Mouse (Mus musculus) 416B (cell line): Measurements from ENCODE around the gene Erbin.
A peak's percentile ranks its signal among the peaks of the same experiment; 100 is the strongest.

Experiments used
- DNase-seq: peaks from one replicate; pipeline ENCODE4 v3.0.0; 2011; ENCODE audit warnings: low read depth

The Erbin gene

DNA sequence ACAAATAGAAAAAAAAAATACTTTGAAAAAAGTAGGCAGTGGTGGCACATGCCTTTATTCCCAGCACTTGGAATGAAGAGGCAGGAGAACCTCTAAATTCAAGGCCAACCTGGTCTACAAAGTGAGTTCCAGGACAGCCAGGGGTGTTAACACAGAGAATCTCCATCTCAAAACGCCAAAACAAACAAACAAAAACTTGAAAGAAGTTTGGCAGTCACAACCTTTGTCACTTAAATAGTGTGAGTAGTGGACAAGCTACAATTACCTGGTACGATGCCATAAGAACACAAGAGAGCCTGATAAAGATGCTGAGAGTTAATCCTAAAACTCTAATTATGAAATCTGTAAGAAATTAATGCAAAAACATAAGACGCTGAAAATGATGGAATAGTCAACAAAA is 8.0 kb downstream of the Erbin start:
- no peak for DNase-seq

DNA sequence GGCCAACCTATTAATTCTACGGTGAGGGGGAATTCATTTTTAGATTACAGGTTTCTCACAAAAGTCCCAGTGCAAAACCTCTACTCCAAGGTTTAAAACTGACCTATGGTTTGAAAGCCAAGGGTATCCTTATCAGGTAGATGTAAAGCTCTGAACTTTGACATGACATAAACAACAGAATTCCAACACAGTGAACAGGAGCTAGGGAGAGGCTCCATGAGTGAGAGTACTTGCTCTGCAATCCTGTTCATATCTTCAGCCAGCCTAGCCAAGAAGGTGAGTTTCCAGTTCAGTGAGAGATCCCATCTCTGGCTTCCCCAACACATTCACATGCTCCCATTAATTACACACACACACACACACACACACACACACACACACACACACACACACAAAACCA is 9.7 kb downstream of the Erbin start:
- DNase-seq, result no peak

DNA sequence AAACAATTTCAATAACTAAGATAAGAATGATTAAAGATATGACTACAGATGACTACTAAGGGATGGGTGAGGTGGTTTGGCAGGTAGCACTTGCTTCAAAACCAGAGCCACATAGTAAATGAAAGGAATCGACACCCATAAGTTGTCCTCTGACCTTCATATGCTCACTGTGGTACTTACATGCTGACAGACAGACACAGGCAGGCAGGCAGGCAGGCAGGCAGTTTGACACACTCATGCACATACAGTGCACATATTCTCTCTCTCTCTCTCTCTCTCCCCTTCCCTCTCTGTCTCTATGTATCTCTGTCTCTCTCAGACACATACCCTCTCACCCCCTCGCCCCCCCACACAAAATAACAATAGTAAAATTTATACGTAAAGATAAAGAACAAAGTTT is 10.4 kb downstream of the Erbin start:
- no peak for DNase-seq

DNA sequence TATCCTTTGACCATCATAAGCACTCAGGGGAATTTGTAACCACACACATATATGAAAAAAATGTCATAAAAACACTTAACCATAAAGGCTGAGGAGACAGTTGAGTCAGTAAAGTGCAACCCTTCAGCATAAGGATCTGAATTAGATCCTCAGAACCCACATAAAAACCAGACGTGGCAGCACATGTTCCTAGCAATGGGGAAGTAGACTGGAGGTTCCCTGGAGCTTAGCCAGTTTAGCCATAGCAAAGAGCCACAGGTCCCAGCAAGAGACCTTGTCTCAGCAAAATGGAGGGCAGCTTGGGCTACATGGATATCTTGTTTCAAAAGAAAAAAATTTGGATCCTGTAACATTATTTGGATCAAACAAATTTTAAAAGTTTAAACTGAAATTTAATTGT is 20.3 kb downstream of the Erbin start:
- DNase-seq, result peak; percentile 46

DNA sequence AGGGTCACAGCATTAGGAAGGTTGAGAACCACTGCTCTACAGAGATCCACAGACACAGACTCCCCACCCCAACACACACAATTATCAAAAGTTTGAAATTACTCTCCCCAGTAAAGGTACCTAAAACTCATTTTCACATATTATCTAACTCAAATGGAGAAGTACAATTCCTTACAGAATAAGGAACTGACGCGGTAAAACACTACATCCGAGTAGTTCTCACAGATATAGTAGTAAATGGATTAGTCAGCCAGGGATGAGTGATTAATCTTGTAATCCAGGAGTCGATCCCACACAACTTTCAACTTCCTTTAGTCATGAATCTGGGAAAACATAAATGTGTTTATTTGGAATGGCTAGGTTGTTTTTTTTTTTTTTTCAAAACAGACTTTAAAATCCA is 22.7 kb downstream of the Erbin start:
- no peak for DNase-seq

DNA sequence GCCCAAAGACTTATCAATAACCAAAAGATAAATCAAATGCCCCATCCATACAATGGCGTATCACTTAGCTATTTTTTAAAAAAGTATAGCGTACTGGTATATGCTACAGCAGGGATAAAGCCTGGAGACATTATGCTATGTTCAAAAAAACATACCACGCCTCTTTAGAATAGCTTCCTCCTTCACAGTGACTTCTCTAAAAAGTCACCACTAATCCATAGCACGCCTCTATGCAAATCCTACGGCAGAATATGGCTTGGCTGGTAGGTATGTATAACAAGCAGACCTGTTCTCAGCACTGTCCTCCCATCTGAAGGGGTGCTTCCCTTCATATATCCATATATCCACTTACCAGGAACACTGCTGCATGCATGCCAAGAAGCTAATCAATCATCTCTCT is 27.2 kb downstream of the Erbin start:
- no peak for DNase-seq

DNA sequence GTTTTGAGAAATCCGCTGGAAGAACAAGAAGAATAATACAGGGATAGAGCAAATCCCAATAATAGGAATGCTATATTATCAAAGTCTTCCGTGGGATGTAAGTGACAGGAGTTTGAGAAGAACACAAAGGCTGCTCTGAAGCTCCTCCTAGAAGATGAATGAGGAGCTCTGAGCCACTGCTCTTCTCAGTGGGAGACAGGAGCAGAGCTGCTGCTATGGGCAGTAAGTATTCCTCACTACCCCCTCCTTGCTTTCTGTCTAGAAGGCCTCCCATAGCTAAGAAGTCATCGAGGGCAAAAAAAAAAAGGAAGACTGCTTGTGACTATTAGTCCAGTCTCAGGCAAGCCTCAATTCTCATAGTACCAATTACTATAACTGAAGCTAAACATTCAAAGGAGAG is 30.3 kb downstream of the Erbin start:
- no peak for DNase-seq

DNA sequence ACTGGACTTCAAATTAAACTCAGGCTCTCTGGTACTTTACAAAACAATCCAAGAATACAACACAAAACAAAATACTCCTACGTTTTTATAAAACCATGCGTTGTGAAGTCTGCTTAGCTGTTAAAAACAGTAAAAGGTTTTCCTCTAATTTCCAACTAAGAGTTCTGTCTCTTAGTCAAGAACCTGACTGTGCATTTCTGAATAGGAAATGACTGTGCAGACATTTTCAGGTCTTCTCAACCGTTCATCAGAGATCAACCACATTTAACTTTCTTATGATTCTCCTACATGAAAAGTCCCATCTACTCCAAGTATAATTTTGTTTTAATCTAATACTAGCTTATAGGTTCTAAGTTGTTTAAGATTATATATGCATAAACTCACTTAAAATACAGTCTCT is 33.8 kb downstream of the Erbin start:
- DNase-seq, result peak; percentile 71

DNA sequence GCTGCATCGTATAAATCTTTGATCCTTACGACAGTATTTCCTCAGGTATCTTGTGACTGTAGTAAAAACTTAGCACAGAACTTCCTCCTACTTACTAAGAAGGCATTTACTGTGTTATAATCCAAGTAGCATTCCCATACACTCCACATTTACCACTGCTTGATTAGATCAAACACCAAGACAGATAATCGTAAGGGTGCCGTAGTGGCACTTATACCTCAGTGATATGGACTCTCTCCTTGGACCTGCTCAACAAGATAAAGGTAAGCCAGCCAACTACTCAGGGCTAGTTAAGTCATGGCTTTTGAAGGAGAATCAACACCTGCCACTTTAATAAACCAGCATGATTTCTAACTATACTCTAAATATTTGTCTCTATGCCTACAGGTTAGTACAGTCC is 39.1 kb downstream of the Erbin start:
- no peak for DNase-seq

DNA sequence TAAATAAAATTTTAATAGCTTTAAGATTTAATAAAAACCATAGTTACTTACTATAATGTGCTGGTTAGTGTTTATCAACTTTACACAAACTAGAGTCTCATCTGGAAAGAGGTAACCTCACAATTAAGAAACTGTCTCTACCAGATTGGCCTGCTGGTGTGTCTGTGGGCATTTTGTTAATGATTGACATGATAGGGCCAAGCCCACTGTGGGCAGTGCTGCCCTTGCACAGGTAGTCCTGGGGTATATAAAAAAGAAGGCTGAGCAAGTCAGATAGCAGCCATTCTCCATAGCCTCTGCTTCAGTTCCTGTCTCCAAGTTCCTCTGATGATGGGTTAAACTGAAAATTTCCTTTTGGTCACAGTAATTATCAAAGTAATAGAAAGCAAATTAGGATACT is 43.6 kb downstream of the Erbin start:
- DNase-seq, result no peak

DNA sequence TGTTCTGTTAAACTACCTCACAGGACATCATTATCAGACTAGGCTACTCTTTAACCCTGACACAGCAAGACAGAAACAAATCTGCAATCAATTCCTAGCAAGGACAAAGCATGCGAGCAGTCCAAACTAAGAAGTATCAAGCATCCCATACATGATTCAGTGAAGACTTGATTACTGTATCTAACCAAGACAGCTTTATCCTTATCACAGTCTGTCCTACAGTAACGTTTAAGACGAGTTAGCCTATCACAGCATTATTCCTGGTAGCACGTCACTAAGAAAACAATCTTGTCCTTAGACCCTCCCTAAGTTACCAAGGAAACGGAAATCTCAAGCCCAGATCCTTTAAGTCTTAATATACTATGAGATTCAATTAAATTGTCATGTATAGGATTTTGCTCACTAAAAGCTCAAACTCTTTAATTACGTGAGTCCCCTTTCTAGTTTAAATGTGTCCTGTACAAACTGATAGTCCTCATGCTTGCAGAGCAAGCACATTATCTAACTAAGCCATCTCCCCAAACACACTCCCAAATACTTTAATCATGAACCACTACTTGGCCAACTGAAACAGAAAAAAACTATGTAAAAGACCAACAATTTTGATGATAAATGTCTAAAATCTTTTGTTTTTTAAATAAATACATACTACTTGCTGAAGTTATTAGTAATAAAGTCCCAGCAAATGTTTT is 44.3 kb downstream of the Erbin start:
- no peak for DNase-seq

DNA sequence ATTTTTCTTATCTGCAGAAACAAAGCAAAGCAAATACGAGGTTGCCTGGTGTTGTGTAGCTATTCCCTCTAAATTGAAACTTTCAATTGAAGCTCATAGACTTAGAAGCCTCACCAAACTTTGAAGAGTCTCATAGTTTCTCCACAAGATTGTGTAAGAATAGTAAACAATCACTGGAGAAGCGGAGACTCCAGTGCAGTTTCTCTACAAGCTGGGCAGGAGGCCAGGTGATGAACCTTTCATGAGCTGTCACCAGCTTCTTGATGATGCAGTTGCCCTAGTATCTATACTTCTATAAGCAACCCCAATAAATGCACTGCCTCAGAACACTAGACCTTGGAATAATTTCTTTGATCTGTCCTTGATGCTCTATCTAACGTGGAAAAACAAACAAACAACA is 49.5 kb downstream of the Erbin start:
- DNase-seq, result peak; percentile 64

DNA sequence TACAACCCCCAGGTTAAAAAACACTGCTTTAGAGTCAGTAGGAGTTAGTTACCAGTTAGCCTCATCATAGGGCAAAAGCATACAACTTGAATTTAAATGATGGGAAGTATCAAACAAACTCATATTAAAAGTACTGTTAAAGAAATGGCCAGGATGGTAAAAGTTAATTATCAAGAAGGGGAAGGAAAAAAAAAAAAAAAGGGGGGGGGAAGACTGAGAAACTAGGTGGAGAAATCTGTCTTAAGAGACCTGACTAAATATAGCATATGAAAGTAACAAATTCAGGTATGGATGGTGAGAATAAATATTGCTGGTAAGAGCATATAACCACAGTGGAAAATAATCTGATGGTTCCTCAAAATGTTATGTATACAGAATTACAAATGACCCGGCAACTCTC is 50.2 kb downstream of the Erbin start:
- DNase-seq, result no peak

DNA sequence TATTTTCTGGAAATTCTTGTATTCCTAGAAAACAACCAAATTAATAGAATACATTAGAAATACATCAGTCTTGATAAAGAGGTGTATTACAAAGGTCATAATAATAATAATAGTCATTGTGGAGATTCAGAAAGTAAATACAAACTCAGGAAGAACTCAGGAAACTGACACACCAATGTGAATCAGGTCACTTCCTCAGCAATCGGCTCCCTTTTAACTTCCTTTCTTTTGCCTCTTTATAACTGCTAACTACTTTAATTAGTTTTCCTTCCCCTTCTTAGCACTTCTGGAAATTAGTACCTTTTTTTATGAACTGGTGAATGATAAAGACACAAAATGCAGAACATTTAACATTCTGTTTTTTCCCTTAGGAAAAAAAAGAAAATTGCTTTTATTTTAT is 51.4 kb downstream of the Erbin start:
- DNase-seq, result peak; percentile 56

DNA sequence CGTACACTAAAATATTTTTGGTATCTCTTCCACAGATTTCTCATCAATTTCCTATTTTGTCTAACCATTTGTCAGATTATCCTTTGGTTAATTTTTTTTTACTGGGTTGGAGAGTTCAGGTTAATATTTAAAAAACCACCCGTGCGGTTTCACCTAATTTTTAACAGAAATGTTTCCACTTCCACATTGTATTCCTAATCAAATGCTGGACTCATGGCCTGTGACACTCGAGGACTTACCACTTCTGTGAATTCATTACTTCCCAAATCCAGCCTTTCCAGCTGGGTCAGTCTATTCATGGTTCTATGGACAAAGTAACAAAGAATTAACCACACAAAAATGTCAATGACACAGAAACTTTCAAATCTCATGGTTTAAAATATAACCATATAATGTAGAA is 58.3 kb downstream of the Erbin start:
- no peak for DNase-seq

DNA sequence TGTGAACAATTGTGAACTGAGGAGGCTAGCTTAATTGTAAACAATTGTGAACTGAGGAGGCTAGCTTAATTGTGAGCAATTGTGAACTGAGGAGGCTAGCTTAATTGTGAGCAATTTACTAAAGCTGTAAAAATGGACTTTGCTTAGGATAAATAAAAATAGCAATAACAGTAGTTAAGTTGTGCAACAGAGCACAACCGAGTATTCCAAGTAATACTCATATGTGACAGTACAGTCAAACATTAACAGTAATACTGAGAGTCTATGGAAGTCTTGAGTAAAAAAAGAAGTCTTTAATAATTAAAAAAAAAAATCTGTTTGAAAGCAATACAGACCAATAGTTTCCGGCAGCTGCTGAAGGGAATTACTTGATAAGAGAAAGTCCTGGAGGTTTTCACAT is 61.3 kb downstream of the Erbin start:
- DNase-seq, result no peak

DNA sequence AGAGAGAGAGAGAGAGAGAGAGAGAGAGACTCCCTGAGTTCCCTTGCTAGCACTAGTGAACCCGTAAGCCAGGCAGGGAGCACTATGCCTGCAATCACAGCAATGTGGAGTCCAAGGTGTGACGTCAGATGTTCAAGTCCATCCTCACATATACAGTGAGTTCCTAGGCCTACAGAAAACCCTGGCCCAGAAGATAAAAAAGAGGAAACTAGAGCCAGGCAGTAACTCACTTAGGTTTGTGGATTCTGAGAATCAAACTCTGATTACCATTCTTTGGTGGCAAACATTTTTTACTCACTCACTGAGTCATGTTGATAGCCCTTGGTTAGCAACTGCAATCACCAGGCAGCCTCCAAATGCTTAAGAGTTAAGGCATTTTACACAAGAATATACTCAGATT is 72.7 kb downstream of the Erbin start:
- peak; percentile 28 for DNase-seq

DNA sequence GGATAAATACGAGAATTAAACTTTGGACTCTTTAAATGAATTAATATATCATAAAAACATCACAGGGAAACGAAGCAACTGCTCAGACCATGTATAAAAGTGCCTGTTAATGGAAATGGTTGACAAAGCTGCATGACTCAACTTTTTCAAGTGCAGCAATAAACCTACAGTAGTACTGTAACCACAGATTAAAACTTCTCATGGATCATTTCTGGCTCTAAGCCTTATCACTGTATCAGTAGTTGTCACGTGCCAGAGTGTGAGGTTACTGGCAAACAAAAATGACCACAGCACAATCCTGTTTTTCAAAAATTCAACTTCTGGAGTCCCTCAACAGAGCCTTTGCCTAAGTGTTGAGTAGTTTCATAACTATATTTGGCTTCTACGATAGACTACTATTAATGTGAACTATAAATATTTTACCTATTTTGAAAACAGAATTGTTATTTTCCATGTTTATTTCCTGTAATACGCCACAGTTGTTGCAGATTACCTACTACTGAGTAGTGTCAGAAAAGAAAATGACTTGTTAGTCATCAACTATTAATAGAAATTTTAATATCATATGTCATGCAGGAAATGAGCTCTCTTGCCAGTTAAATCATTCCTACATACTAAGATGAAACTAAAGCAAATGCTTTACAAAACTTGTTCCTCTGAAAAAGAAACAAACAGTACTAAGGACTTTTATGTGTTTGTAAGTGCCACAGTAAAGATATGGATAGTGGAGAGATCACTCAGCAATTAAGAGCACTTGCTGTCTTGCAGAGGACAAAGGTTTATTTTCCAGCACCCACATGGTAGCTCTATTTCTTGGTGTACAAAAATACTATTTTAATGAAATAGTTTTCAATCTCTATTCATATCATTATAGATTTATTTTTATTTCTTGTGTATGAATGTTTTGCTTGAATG is 78.8 kb downstream of the Erbin start:
- peak; percentile 96 for DNase-seq

DNA sequence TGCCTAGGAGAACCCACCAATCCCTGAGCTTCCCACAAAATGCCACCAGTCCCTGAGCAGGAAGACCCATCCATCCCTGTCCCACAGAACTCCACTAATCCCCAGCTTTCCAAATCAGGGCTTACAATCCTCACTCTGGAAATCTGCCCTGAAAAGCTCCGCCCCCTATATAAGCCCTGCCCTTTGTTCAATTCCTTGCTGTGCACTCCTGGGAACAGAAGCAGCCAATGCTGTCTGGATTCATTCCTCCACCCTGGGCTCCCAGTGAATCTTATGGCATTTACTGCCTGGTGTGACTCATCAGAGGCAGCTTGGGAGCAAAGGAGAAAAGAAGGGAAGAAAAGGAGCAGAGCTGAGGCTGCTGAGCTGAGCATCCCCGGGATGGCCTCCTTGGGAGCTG is 81.7 kb downstream of the Erbin start:
- DNase-seq, result no peak

DNA sequence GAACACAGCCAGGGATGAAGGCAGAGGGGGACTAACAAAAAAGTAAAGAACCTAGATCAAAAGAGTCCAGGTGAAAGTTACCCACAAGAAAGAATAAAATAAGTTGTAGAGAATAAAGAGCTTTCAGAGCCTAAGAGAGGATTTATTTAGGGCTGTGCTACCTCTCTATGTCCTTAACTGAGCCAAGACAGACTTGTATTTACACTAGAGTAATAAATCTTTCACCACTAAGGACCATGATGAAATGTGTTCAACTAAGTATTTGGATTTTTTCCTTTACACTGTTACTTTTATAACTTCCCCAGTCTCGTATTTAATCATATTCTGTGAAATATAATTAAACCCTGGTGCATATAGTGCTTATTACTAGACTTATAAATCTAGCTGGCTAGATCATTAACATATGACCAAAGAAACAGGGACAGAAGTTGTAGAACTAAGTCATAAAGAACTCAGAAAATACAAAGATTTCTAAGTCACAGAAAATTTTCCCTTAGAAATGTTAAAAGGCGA is 90.6 kb downstream of the Erbin start:
- DNase-seq, result no peak

DNA sequence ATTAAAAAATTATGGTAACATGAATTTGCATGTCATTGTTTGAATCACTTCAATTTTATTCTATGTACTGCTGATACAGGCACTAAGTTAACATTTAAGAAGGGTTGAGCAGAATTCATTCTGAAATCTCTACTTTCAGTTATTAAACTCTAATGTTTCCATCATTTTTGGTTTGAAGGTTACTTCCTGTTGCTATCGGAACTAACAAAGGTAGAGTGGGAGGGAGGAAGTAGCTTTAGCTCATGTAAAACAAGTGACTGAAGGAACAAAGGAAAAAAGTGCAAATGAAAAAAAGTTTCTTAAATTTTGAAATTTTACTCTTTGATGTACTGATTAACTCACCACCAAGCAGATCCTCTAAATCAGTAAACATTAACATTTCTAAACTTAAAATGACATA is 98.0 kb downstream of the Erbin start:
- DNase-seq, result no peak

DNA sequence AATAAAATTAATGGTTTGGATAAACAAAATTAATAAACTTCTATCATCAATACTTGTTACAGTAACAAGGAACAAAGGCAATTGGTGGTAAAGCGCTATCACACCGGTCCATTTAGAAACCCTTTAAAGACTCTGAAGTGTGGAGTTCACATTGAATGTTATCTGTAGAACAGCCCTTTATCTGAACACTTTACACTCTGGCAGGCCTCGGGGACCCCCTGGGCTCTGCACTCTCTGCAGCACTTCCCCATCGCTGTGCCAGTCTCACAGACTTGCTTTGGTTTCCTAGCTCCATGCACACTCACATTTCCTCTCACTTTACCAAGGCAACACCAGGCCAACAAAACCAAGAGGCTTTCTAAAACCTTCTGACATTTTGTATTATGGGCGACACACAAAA is 100.9 kb downstream of the Erbin start:
- no peak for DNase-seq

DNA sequence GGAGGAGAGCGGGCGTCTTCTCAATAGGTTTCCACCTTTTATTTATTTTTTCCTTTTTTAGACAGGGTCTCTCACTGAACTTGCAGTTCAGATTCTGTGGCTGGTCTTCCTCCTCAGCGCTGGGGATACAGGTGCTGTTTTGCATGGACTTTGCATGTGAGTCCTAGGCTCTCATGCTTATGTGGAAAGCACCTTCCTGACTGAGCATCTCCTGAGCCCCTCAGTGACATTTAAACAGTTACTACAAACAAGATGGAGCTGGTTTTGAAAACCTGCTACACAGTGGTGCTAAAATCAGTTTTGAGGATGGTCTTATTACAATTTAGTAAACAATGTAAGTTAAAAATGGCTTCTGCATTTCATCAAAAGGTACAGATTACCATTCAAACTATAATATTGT is 102.4 kb downstream of the Erbin start:
- no peak for DNase-seq

DNA sequence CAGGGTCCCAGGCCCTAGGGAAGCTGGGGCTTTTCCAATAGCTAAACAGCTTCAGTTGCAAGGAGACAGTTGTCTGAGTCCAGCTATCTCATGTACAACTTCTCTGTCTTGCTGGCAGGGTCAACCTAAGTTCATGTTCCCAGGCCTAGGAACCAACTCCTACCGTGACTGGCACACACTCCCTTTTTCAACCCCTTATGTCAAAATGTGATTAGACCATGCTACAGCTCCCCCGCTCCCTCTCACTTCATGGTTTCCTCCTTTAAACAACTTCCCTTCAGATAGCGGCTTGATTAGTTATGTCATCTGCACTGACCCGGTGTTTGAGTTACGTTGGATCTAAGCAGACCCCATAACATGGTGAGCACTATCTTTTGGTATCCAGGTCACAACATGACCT is 112.8 kb downstream of the Erbin start:
- DNase-seq, result peak; percentile 26
